Mouse (Mus musculus): ENCODE results near the gene Efcab2. TPM values are rescaled to one million over a fixed set of nuclear protein-coding genes. Genes with fewer than 3 reads are reported as not detected.

The Efcab2 gene
- total RNA-seq, 2 experiments from 2014 or later, result 19.8 to 20.5 TPM

DNA sequence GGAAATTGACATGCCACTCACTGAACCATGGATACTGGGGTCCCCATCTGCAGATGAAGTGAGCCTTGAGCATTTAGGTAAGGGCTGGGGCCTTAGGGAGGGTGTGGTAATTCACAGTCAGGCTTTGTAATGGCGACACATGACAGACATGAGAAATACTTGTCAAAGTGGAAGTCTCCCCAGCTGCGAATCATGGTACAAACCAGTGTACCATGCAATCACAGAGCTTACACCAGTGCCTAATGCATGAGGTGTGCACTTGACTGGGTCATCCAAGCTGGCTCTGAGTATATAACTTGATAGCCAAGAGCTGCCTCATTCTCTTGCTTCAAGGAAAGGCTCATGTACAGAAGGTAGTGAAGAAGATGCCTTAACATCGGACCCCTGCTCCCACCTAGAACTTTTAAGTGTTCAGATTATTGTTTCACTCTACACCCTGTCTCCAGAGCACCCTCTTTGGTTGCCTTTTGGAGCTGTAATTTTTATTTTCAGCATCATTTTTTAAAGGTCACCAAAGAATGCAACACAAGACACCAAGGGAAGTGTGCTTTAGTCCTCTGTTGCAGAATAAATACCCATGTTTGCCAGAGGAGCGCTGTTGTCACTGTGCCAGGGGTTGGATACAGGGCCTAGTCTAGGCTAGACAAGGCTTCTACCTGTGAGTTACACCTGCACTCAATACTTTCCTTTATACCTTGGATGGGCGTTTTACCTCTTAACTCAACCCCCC, 79.4 kb downstream of the Efcab2 start:
- no peak for DNase-seq

DNA sequence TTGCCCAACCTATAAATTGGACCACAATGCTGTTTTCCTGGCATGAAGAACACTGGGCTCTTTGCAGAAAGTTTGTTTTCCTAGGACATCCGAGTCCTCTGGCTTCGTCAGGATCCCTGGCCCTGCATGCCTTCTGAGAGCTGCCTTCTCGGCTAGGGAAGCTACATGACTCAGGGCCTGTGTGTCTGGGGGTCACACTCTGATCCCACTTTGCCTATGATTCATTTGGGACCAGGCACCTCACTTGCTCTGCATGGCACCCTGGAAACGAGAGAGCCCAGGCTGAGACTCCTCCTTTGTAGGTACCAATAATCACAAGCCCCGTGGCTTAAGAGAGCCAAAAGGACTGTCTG, 80.0 kb downstream of the Efcab2 start:
- DNase-seq, result no peak

DNA sequence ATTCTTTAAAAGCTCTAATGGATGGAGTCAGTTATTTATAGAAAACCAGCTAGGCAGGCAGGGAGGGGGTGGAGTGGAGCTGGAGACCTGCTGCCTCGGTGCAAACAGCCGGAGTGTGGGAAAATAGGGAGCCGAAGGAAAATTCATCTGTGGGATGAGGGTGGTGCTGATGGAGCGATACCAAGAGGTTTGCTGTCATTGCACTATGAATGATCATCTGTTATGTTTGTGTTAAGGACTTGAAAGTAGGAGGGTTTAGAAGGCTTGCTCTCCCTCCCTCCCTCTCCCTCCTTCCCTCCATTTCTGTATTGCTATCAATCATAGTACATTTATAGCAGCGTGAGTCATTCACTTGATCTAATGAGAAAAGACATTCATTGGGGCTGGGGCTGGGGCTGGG, 80.9 kb downstream of the Efcab2 start:
- DNase-seq, result peak; percentile 16

DNA sequence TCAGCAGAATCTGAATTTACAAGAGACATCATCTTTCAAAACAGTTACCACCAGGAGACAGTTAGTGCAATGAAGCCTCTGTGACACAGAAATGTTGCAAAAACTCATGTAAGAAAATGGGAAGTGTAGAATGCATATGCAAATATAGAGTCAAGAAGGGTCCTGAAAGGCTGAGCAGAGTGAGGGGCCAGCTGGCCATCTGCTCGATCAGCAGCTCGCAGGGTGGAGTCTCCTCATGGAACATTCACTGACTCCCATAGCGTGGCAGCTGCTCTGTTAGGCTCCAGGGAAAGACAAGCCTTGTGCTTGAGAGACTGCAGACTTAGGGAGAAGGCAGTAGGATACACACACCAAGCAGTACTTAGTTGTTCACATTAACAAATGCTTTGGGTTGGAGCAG, 83.2 kb downstream of the Efcab2 start:
- no peak for DNase-seq

DNA sequence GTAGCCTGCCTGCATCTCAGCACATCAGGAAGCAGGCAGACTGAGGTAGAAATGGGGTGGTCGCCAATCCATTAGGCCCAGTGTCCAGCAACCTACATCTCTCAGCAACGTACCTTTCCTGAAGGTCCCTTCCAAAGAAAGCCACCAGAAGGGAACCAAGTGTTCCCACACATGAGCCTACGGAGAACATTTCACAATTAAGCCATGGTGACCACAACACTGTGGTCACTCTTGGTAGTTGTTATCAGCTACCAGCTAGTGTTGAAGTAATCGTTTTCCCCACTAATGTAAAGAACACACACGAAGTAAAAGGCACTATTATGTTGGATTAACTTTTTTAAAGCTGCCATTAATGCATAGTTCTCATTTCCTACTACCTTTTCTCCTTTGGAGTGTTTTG, 85.8 kb downstream of the Efcab2 start:
- DNase-seq, result no peak

DNA sequence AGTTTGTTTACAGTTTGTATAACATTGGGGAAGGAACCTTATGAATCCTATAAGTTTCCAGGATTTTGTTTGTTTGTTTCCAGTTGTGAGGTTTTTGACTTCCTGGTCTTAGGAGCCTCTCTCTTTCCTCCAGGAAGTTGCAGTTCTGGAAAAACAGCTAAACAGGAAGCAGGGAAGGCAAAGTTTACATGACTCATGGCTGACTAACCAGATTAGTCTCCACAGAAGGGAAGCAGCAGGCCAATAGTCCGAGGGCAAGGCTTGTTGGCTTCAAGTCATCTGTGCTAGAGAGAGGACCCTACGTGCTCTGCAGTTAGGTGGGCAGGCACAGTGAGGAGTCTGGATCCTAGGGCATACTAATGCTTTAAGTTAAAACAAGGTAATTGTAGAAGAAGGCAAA, 86.6 kb downstream of the Efcab2 start:
- DNase-seq, result no peak

DNA sequence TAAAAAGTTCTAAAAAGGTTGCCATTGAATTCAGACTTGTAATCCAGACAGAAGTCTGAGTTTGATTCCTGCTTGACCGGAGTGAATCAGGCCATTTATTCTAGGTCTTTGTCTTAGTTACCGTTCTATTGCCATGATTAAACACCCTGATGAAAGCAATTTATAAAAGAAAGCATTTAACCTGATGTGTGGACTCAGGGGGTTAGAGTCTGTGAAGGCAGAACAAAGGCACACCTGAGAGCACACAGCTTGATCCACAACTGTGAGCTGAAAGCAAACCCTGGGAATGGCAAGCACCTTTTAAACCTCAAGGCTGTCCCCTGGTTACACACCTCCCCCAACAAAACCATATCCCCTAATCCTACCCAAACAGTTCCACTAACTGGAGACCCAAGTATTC, 90.3 kb downstream of the Efcab2 start:
- no peak for DNase-seq

DNA sequence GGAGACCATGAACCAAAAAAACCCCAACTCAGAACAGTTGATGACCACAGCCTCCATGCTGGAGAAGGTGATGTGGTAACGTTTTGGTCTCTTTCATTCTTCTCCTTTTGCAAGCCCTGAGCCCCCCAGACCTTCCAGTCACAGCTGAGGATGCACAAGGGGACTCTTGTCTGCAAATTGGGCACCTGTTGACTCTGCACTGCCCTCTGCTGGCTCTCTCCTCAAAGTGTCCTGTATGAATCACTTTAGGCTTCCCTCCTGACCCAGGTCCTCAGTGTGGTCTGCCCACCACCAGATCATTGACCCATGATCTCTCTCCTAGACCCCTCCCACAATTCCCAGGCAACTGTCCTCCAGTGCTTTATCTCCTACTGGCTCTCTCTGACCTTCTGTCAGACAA, 91.0 kb downstream of the Efcab2 start:
- DNase-seq, result peak; percentile 55

DNA sequence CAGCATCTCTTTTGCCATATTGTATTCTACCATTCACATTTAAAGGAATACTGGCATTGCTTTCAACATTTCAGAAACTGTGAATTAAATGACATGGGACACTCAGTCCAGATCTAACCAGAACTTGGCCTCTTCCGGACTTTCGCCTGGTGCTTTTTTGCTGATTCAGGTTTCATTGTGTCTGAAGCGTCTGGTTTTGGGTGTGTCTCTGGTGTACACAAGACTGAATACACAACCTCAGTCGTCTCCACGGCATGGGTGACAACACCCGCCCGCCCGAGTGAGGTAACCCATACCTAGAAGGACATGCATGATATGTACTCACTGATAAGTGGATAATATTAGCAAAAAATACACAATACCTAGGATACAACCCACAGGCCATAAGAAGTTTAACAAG, 101.1 kb downstream of the Efcab2 start:
- DNase-seq, result no peak

DNA sequence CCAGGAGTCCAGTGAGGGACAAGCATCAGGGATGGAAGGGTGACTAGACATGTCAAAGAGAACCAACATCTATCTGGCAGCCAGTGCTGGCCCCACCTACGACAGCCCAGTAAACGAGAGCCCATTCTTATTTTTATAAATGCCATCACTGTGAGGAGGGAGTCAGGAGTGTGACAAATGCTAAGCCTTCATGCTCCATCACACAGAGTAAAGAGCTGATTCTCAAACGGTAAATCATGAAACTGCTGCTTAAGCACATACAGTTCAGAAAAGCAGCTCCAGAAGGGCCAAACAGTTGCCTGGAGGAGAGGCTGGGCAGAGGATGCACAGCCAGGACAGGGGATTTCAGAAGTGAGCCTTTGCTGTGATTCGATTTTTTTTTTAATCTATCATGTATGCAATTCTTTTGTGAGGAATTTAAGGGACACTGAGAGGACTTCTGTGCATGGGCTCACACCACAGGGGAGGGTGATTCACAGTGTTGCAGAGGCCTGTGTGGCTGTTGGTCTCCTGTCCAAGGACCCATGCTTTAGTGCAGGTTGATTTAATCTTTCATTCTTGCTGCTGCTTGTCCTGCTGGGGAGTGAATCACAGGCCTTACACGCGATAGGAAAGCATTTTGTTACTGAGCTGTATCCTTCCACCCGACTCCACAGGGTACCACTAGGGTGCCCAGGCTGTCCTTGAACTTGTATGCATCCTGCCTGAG, 106.6 kb downstream of the Efcab2 start:
- DNase-seq, result no peak

DNA sequence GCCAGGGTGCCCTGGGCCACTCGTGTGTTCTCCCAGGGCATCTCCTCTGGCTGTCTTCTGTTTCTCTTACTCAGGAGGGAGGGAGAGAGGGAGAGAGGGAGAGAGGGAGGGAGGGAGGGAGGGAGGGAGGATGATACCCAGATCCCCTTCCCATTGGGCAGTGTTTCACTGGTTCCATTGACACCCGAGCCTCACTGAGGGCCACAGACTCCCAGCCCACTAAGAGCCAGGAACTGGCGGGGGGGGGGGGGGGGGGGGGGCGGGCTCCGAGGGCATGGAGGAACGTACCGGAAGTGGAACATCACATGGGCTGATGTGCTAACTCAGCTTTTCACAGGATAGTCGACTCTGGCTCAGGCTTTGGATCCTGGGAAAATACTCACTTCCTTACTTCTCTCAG, 108.1 kb downstream of the Efcab2 start:
- no peak for DNase-seq

DNA sequence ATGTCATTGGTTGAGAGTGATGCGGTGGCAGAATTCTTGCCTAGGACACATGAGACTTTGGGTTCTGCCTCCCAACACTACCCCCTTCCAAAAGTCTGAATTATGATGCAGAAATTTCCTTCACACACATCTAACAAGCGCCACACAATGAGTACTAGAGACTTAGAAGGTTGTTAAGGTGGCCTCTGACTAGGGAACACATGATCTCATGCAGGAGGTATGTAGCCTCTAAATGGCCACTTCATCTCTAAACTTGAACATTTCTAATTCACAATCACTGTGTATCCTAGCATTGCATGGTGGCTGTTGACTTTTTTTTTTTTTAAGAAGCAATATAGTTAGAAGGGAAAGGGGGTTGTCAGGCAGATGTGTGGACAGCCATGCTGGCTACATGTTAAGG, 110.0 kb downstream of the Efcab2 start:
- no peak for DNase-seq

DNA sequence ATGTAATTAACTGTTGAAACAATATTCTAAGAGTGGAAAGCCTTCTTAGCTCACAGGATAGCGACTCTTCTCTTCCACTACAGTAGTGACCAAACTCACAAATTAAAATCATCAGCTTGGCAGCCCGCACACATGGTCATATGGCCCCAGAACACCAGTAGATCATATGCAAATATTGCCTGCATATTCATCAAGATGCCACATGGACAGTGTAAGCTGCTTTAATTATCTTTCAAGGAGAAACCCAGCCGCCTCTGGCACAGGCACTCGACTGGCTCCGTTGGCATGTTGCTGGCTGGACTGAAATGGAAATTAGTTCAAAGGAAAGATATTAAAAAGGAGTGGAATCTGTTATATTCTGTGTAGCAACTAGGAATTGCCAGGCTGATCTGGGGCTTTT, 116.5 kb downstream of the Efcab2 start:
- DNase-seq, result peak; percentile 15

DNA sequence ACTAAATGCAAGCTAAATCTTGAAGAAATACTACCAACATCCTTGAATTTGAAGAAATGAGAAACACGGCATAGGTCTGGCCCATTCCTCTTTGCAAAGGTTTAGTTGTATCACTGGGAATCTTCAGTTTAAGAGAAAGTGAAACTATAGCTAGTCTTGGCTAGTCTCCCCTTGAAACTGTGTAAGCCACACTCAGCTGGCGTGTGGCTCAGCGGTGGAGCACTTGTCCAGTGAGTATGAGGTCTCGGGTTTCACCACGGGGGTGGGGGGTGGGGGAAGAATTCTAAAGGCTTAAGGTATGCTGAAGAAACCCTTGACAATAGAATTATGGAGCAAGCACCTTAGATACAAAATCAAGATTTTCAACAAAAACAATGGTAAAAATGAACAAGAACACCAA, 117.3 kb downstream of the Efcab2 start:
- DNase-seq, result no peak

DNA sequence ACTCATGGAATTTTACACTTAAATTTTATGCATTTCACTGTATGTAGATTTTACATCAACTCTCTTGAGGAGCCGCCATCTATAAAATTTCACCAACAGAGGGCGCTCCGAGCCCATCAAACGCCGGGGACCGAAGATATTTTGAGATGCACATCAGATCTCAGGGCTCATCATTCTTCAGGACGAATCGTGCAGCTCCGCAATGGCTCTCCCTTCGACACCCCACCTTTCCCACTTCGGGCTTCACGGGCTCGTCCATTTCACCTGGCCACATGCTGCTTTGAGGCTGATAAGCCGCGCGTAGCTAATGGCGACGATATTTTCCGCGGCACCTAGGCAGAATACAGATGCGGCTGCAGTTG, 121.3 kb downstream of the Efcab2 start:
- peak; percentile 81 for DNase-seq

DNA sequence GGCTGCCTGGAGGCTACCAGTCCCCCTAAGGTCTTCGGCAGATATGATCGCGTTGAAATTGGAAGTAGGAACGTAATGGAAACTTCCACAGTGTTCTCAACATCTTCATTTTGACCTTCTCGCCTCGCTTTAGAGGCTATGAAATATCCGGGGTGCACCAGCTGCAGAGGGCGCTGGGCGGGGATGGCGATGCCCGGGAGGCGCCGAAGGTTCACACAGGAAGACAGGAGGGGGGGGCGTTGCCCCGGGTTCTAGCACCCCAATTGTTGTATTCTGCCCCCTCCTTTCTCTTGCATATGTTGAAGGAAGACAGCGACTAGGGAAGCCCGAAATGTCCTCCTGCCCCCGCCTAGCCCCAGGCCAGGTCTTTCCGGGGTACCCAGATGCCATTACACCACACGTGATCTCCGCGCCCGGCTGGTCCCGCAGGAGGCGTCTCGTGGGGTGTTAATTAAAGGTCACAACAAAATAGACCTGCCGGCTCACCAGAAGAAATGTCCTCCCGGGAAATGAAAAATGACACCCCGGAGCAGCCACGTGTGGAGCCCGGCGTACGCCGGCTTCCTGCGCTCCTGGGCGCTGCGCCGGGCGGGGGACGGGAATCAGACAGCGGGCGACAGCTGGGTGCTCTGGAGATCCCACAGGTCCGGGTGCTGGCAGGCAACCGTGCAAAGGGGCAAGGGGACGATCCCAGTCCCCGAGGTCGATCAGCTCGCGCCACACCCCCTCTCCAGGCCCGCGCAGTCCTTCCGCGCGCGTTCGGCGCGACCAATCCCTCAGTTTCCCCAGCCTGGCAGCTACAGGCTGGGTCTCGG, 121.9 kb downstream of the Efcab2 start:
- DNase-seq, result peak; percentile 58

DNA sequence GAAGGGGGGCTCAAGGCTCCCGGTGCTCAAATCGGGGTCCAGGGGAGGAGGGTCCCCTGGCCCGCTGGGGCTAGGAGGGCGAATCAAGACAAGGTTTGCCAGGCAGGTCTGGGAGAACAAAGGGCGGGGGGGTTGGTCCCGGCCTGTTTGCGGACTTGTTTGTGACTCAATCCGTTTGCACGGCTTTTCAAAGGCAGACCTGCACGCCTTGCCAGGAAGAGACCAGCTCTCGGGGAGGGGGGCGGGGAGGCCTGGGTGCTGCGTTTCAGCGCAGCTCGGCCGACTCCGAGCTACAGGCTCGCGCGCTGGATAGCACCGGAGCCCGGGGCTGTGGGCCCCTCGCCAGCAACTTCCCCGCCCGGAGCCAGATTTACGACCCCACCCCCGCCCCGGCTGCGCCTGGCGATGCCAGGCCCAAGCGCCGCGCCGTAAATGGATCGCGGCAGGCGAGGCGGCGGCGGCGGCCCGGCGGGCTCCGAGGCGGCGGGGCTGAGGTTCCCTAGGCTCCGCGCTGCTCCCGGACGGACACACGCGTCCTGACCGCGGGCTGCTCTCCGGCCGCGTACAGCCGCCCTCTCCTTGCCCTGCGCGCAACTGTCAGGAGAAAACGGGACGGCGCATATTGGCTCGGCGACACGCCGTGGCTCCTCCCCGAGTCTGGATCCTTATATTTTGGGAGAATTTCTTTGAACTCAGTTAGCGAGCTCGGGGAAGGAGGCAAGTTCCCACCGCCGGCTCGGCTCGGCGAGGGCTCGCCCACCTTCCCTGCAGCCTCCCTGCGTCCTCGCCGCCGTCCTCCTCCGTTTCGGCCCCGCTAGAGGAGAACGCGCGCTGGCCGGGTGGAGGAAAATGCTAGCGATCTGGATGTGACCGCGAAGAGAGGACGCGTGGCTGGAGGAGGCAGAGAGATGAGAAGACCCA, 122.8 kb downstream of the Efcab2 start, which contains the start of gene Kif26b:
Gene Kif26b, plus strand, starts transcription at position 695 of the 921 bp plus-strand sequence.
- DNase-seq, result peak; percentile 72

DNA sequence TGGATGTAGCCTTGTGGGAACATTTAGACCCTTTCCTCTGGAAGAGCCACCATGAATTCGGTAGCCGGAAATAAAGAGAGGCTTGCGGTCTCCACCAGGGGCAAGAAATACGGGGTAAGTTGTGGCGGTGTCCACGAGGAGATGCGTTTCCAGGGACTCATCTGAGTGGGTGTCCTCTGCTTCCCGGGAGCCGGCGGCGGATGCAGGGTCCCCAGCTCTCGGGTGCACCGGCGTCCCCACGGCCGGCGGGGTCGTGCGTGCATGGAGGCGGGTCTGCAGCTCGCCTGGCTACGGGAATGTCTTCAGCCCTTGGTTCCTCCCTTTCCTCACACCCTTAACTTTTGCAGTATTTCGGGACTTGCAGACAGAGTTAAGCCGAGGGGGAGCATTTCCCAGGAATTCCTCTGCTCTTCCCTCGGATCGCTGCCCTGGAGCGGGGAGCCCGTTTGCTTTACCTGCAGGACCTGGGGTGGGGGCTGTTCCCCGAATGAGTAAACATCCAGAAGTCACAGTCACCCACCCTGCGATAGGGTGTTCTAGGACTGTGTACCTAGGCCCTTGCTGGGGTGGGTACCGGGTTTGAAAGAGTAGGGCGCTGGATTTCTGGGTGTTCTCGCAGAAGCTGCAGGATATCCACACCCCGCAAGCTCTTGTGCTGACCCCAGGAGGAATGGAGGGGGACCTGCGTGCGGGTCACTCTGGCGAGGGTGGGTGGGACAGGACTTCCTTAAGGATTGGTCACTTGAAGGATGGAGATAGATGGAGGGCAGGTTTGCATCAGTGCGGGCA, 123.8 kb downstream of the Efcab2 start:
- DNase-seq, result peak; percentile 25

DNA sequence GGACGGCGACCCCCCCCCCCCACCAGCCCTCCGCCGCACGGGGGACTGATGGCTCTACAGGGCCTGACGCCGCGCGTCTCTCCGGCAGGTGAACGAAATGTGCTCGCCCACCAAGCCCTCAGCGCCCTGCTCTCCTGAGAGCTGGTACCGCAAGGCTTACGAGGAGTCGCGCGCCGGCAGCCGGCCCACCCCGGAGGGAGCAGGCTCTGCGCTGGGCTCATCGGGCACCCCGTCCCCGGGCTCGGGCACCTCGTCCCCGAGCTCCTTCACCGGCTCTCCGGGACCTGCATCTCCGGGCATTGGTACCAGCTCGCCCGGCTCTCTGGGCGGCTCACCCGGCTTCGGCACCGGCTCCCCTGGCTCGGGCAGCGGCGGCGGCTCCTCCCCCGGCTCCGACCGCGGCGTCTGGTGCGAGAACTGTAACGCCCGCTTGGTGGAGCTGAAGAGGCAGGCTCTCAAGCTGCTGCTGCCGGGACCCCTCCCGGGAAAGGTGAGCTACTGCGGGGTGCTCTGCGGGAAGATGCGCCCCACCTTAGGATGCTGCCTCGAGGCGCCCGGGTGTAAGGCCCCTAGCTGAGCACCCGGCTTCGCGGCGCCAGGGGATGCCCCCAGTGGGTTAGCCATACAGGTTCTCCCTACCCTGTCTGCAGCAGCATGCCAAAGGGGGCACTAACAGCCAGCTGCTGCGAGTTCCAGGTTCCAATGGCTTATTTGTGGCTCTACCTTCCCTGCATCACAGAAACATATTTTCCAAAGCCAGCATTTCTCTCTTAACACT, 124.6 kb downstream of the Efcab2 start:
- peak; percentile 89 for DNase-seq

Measured in heart, postnatal 4 days (tissue).